Mouse (Mus musculus) hindbrain, embryonic 13.5 days (tissue): ENCODE data around the gene Slc26a5. TPM values are rescaled to one million over a fixed set of nuclear protein-coding genes. Genes with fewer than 3 reads are reported as not detected.
A peak's percentile ranks its signal among the peaks of the same experiment; 100 is the strongest.

ENCODE experiments used
- ATAC-seq: fragments of 200-750 bp; cut with Nextera tagmentation; 2 replicates; pipeline ENCODE4 v1.8.0; 2017; ENCODE audit warnings: moderate TSS enrichment; ENCODE audit not compliant: low FRiP score
- H3K27ac ChIP-seq: fragments of 300-500 bp; sonication (generic); 2 replicates; pipeline ENCODE4 v1.5.1; 2015; ENCODE audit warnings: inconsistent platforms, mild to moderate bottlenecking, moderate library complexity
- H3K27me3 ChIP-seq: fragments of 300-500 bp; sonication (generic); 2 replicates; pipeline ENCODE4 v1.6.1; 2015; ENCODE audit warnings: mild to moderate bottlenecking, inconsistent platforms
- H3K36me3 ChIP-seq: fragments of 300-500 bp; sonication (generic); 2 replicates; pipeline ENCODE4 v1.6.1; 2015; ENCODE audit warnings: mild to moderate bottlenecking, inconsistent platforms
- H3K4me1 ChIP-seq: fragments of 300-500 bp; sonication (generic); replicated peaks from 2 replicates; pipeline ENCODE4 v1.6.1; 2015; ENCODE audit warnings: inconsistent platforms
- H3K4me2 ChIP-seq: fragments of 300-500 bp; sonication (generic); 2 replicates; pipeline ENCODE4 v1.6.1; 2015; ENCODE audit warnings: inconsistent platforms, mild to moderate bottlenecking, moderate library complexity
- H3K4me3 ChIP-seq: fragments of 300-500 bp; sonication (generic); 2 replicates; pipeline ENCODE4 v1.5.1; 2015; ENCODE audit warnings: mild to moderate bottlenecking, inconsistent platforms
- H3K9ac ChIP-seq: fragments of 300-500 bp; sonication (generic); 2 replicates; pipeline ENCODE4 v1.6.1; 2015; ENCODE audit warnings: mild to moderate bottlenecking, inconsistent platforms
- H3K9me3 ChIP-seq: fragments of 300-500 bp; sonication (generic); 2 replicates; pipeline ENCODE4 v1.6.1; 2016; ENCODE audit warnings: inconsistent platforms
- WGBS: fragments of 180-500 bp; shearing (Covaris S2); methylation state at CpG from one replicate; pipeline ENCODE4 v1.1.7; 2015; 5-methylcytosine and 5-hydroxymethylcytosine counted together
- polyA plus RNA-seq: library from polyadenylated mRNA; unstranded; fragments of >200 nt; fragmentation: Nextera tagmentation; extraction: Ambion mirVana; gene quantifications from 2 replicates; pipeline ENCODE4 v1.2.1, GENCODE M21; 2015

Gene Slc26a5
- polyA plus RNA-seq, 1 experiment from 2014 or later: 0.17 TPM

DNA sequence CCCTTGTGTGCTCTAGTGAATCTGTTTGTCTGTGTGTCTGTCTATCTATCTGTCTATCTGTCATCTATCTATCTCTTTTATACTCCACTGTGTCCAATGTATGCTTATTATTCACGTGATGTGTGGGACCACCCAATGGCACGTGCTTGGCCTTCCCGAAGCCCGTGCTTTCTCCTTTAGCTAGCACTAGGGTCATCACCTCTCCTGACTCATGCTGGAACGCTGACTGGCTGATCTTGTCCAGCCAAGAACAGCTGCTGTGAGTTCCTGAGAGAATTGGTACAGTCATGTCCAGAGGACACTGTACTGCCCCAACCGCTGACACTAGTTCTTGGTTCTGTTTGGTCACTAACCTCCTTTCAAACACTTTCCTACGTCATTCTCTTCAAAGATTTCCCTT, 6.8 kb downstream of the Slc26a5 start:
- Histone ChIP-seq H3K4me1 (no peaks in the 10 kb centered on the region), H3K27me3 (no peaks in the 10 kb centered on the region), H3K9me3 (no peaks in the 10 kb centered on the region), H3K27ac (no peak overlapping the region), H3K4me3 (no peak overlapping the region), H3K4me2 (no peak overlapping the region), H3K36me3 (no peaks in the 10 kb centered on the region), H3K9ac (no peak overlapping the region)
- WGBS: 90% methylated on average over 7 of the region's 7 CpGs
- no peak for ATAC-seq

DNA sequence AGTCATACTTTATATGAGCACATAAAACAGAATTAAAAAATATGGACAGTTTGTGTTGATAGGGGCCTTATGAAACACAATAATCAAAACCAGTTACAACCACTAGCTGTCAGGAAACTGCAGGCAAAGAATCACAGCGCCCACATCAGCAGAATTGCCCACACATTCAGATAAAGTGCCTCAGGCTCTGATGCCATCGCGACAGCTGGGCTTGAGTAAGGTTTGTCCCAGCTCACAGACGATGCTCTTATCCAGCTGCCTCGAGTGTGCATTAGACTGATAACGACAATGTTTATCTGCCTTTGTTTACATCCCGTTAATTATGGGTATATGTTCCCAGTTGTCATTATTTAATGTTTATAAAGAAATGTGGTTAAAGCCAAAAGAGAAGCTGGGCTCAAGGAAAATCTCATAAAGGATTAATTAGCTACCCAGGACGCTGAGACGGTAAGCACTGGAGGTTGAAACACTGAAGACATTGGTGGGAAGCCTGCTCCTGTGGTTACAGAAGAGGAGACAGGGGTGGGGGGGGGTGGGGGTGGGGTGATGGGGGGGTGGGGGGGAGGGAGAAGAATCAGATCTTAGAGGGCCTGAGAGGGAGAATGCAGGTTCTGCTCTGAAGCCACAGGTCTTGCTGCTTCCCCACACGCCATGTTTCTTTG, 13.6 kb downstream of the Slc26a5 start:
- ATAC-seq: peak; percentile 66; the same call in 1 of the 2 replicates
- Histone ChIP-seq H3K4me3 (no peak overlapping the region), H3K9ac (no peak overlapping the region)

DNA sequence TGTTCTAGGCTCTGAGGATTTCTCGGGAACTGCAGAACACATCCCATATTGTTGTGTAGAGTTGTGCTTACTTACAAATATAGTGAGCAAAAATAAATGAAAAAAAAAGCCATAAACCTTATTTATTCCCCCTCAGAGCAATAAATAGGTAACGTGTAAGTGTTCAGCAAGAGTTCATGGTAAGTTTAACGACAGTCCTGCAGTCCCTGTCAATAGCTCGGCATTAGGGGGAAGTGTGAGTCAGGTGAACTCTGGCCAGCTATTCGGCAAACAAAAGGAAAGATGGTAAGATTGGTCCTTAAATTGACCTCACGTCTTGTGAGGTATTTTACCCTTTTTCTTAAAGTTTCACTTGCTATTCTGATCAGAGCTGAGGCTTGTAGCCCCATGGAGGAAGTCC, 18.0 kb downstream of the Slc26a5 start:
- ATAC-seq: no peak
- 90% methylated on average over 6 of the region's 6 CpGs for WGBS
- H3K27ac ChIP-seq: no peak overlapping the region

More for the DNA sequence above, 13.6 kb downstream of the Slc26a5 start:
- WGBS: 60% methylated on average over 10 of the region's 10 CpGs
- Histone ChIP-seq H3K9me3 (no peaks in the 10 kb centered on the region), H3K4me1 (no peaks in the 10 kb centered on the region), H3K27me3 (no peaks in the 10 kb centered on the region), H3K27ac (no peak overlapping the region), H3K4me2 (no peak overlapping the region), H3K36me3 (no peaks in the 10 kb centered on the region)

DNA sequence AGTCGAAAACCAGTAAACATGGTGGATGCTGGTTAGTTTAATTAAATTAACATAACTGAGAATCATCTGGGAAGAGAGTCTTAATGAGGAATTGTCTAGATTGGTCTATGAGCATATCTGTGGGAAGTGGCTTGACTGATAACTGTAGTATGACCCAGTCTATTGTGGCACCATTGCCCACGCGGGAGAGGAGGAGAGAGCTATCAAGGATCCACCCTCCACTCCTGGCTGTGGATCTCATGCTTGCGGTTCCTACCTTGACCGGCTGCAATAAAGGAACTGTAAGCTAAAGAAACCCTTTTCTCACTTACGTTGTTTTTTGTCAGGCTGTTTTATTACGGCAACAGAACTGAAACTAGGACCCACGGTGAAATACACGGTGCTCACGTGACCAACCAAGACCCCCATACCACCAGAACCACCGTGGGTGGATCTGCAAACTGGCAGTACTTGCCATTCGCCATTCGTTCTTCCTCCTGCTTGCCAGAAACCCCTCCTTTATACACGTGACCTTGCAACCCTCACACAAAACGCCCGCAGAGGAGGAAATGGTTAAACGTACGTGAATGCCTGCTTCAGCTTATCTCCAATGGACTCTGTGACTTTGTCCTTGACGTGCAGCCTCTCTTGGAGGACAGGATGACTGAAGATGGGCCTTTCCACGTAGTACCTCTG, 18.7 kb downstream of the Slc26a5 start:
- no peak overlapping the region for H3K4me2 ChIP-seq
- no peaks in the 10 kb centered on the region for H3K36me3 ChIP-seq
- no peaks in the 10 kb centered on the region for H3K9me3 ChIP-seq
- no peak overlapping the region for H3K4me3 ChIP-seq
- WGBS: 85% methylated on average over 20 of the region's 20 CpGs
- no peak for ATAC-seq
- no peaks in the 10 kb centered on the region for H3K27me3 ChIP-seq
- no peak overlapping the region for H3K27ac ChIP-seq
- H3K9ac ChIP-seq: no peak overlapping the region
- H3K4me1 ChIP-seq: no peaks in the 10 kb centered on the region

More for the DNA sequence above, 18.0 kb downstream of the Slc26a5 start:
- Histone ChIP-seq H3K27me3 (no peaks in the 10 kb centered on the region), H3K4me2 (no peak overlapping the region), H3K4me1 (no peaks in the 10 kb centered on the region), H3K9ac (no peak overlapping the region), H3K36me3 (no peaks in the 10 kb centered on the region), H3K9me3 (no peaks in the 10 kb centered on the region), H3K4me3 (no peak overlapping the region)

GRCm38 (mm10) chr5:21844676-21845075, 20.7 kb downstream of the Slc26a5 start:
- H3K27ac ChIP-seq: no peak overlapping the region
- H3K4me2 ChIP-seq: no peak overlapping the region
- H3K9ac ChIP-seq: no peak overlapping the region
- H3K4me3 ChIP-seq: no peak overlapping the region
- no peaks in the 10 kb centered on the region for H3K27me3 ChIP-seq
- H3K4me1 ChIP-seq: no peaks in the 10 kb centered on the region
- no peak for ATAC-seq
- H3K9me3 ChIP-seq: no peaks in the 10 kb centered on the region
- WGBS: 79% methylated on average over 4 of the region's 4 CpGs
- no peaks in the 10 kb centered on the region for H3K36me3 ChIP-seq

DNA sequence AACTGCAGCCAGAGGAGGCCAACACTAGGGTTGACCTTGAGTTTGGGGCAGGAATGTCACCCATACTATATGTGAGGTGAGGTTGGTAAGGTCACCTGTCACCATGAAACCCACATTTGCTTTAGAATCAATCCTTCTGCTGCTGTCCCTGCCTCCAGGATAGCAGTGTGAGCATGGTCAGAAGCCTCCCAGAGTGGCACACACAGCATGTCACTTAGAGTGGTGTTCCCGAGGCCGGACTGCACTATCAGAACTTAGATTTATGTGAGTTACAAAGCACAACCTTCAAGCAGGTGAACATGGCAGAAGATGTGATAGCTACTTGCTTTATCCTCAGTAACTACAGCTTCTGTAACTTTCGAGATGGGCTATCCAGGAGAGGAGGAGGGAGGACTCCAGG, 33.6 kb downstream of the Slc26a5 start:
- H3K4me2 ChIP-seq: no peak overlapping the region
- no peak for ATAC-seq
- H3K36me3 ChIP-seq: no peaks in the 10 kb centered on the region
- no peaks in the 10 kb centered on the region for H3K4me1 ChIP-seq
- H3K9me3 ChIP-seq: no peaks in the 10 kb centered on the region
- no peak overlapping the region for H3K9ac ChIP-seq
- 75% methylated on average over 3 of the region's 3 CpGs for WGBS
- no peaks in the 10 kb centered on the region for H3K27me3 ChIP-seq
- no peak overlapping the region for H3K27ac ChIP-seq
- H3K4me3 ChIP-seq: no peak overlapping the region

DNA sequence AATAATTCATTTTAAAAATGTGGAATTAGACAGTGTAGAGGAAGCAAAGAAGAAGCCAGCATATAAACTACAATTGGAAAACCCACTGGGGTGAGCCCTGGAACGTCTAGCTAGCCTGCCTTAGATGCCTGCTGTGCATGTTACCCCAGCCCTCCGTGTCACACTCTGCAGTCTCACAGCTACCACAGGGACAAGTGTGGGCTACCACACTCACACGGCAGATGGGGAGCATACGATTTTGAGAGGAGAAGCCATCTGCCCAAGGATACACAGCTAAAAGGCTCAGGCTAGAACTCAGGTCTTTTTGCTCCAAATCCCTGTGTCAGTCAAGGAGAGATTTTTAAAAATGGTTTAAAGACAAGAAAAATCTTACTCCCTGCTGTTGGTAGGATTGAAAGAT, 36.5 kb downstream of the Slc26a5 start:
- Histone ChIP-seq H3K27me3 (no peaks in the 10 kb centered on the region), H3K4me3 (no peak overlapping the region), H3K36me3 (no peaks in the 10 kb centered on the region), H3K4me2 (no peak overlapping the region), H3K4me1 (no peaks in the 10 kb centered on the region), H3K9me3 (no peaks in the 10 kb centered on the region), H3K27ac (no peak overlapping the region), H3K9ac (no peak overlapping the region)
- no peak for ATAC-seq
- WGBS: 59% methylated on average over 4 of the region's 4 CpGs

DNA sequence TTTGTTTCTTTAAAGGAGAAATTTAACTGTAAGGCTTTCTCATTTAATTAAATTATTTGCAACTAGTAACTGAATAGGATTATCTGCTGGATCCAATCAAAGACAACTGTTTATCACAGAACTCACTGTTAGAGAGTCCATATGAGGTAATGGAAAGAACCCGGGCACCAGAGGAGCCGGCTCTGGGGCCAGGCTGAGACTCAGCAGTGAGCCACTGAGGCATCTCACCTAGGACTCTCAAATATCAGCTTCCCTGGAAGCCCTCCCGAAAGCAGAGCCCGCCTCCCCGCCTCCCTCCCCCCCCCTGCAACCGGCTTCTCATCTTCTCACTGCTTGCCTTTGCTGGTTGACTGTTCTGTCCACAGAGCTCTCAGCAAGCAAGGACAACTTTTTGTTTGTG, 37.8 kb downstream of the Slc26a5 start:
- ATAC-seq: no peak
- Histone ChIP-seq H3K36me3 (no peaks in the 10 kb centered on the region), H3K27ac (no peak overlapping the region), H3K27me3 (no peaks in the 10 kb centered on the region), H3K4me3 (no peak overlapping the region), H3K9ac (no peak overlapping the region), H3K4me2 (no peak overlapping the region), H3K4me1 (no peaks in the 10 kb centered on the region), H3K9me3 (no peaks in the 10 kb centered on the region)
- WGBS: 32% methylated on average over 6 of the region's 6 CpGs

- no peaks in the 10 kb centered on the region for H3K9me3 ChIP-seq
- no peaks in the 10 kb centered on the region for H3K27me3 ChIP-seq
- H3K36me3 ChIP-seq: no peaks in the 10 kb centered on the region
- H3K9ac ChIP-seq: no peak overlapping the region
- ATAC-seq: no peak
- H3K4me2 ChIP-seq: no peak overlapping the region
- 20% methylated on average over 7 of the region's 7 CpGs for WGBS
- no peak overlapping the region for H3K4me3 ChIP-seq
- no peaks in the 10 kb centered on the region for H3K4me1 ChIP-seq
- H3K27ac ChIP-seq: no peak overlapping the region
Measured at GRCm38 (mm10) chr5:21826370-21826769, 39.0 kb downstream of the Slc26a5 start.

DNA sequence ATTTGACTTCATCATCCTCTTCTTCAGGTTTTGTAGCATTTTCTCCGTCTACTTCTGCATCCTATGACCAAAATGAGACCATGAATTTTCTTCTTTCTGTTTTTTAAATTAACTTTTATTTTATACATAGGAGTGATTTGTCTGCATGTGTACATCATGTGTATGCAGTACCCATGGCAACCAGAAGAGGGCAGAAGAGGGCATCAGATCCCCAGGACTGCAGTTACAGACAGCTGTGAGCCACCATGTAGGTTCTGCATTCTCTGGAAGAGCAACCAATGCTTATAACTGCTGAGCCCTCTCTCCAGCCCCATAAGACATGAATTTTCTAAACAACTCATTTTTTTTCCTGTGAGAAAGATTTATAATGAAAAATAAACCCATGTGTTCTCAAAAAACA, 51.4 kb downstream of the Slc26a5 start:
- H3K4me2 ChIP-seq: no peak overlapping the region
- no peak overlapping the region for H3K9ac ChIP-seq
- 46% methylated on average over 1 of the region's 1 CpGs for WGBS
- no peaks in the 10 kb centered on the region for H3K9me3 ChIP-seq
- no peak for ATAC-seq
- H3K27ac ChIP-seq: no peak overlapping the region
- no peak overlapping the region for H3K4me3 ChIP-seq
- no peaks in the 10 kb centered on the region for H3K4me1 ChIP-seq
- H3K36me3 ChIP-seq: no peaks in the 10 kb centered on the region
- no peaks in the 10 kb centered on the region for H3K27me3 ChIP-seq

- no peaks in the 10 kb centered on the region for H3K27me3 ChIP-seq
- H3K4me2 ChIP-seq: no peak overlapping the region
- H3K9me3 ChIP-seq: no peaks in the 10 kb centered on the region
- H3K4me3 ChIP-seq: no peak overlapping the region
- no peak overlapping the region for H3K9ac ChIP-seq
- H3K27ac ChIP-seq: no peak overlapping the region
- H3K4me1 ChIP-seq: no peaks in the 10 kb centered on the region
- 75% methylated on average over 10 of the region's 10 CpGs for WGBS
- no peaks in the 10 kb centered on the region for H3K36me3 ChIP-seq
- ATAC-seq: no peak
Measured at GRCm38 (mm10) chr5:21810924-21811323, 54.5 kb downstream of the Slc26a5 start.

GRCm38 (mm10) chr5:21804837-21805236, 60.6 kb downstream of the Slc26a5 start:
- no peaks in the 10 kb centered on the region for H3K9me3 ChIP-seq
- H3K27me3 ChIP-seq: no peaks in the 10 kb centered on the region
- H3K4me2 ChIP-seq: no peak overlapping the region
- no peak for ATAC-seq
- no peaks in the 10 kb centered on the region for H3K4me1 ChIP-seq
- no peak overlapping the region for H3K9ac ChIP-seq
- WGBS: 87% methylated on average over 4 of the region's 4 CpGs
- no peak overlapping the region for H3K4me3 ChIP-seq
- H3K27ac ChIP-seq: no peak overlapping the region
- H3K36me3 ChIP-seq: peaks cover 44% of the 10 kb centered on the region

GRCm38 (mm10) chr5:21803691-21804188, 61.7 kb downstream of the Slc26a5 start:
- Histone ChIP-seq H3K9me3 (no peaks in the 10 kb centered on the region), H3K4me3 (no peak overlapping the region), H3K27ac (no peak overlapping the region), H3K9ac (no peak overlapping the region), H3K4me2 (no peak overlapping the region), H3K27me3 (no peaks in the 10 kb centered on the region), H3K36me3 (peaks cover 53% of the 10 kb centered on the region), H3K4me1 (no peaks in the 10 kb centered on the region)
- 90% methylated on average over 12 of the region's 12 CpGs for WGBS
- ATAC-seq: no peak
